Mouse (Mus musculus): ENCODE results near the gene Ms4a18. TPM values are rescaled to one million over a fixed set of nuclear protein-coding genes. Genes with fewer than 3 reads are reported as not detected.
"Not testable (repeated sequence)": the region's sequence is repeated elsewhere in the genome, so short reads cannot be mapped to it uniquely, and the experiment has no call there.

The Ms4a18 gene
- polyA plus RNA-seq (2012; rRNA removed) (0.05 TPM in 1 of 2 replicates, not detected in the other), polyA plus RNA-seq (2014; fragmentation: Nextera tagmentation; extraction: Ambion mirVana) (not detected in 2 replicates)

GRCm38 (mm10) chr19:11017891-11018290 is at the start of gene Ms4a18:
Gene Ms4a18, minus strand, starts transcription at chr19:11018031.
- H3K4me2 ChIP-seq (replicated peaks; ENCODE audit: low read depth, low read length, severe bottlenecking) = no peak within 1 kb of the TSS
- WGBS = 73% methylated on average over 3 of the region's 3 CpGs
- no peak within 1 kb of the TSS for H3K4me3 ChIP-seq (replicated peaks; ENCODE audit: low read length)
- H3K9me3 ChIP-seq (ENCODE audit: control insufficient read depth, low read length) = no peaks in the 10 kb centered on the region
- no peaks in the 10 kb centered on the region for H3K36me3 ChIP-seq (ENCODE audit: control insufficient read depth, insufficient read depth, low read length)
- no peak for DNase-seq (ENCODE audit: low spot score)
- H3K9ac ChIP-seq (ENCODE audit: low read depth, low read length, severe bottlenecking) = no peak within 1 kb of the TSS
- no peak within 1 kb of the TSS for H3K27ac ChIP-seq (replicated peaks; ENCODE audit: low read depth, low read length)
- ATAC-seq (ENCODE audit: low FRiP score, low read depth) = no peak
- no peaks in the 10 kb centered on the region for H3K27me3 ChIP-seq (ENCODE audit: control insufficient read depth, insufficient read depth, low read length)
- TF ChIP-seq POLR2A (IDR thresholded peaks at IDR 0.05; ENCODE audit: borderline replicate concordance, extremely low read depth, insufficient read depth, insufficient read length) = no peak
- H3K4me1 ChIP-seq (ENCODE audit: control insufficient read depth, insufficient read depth, low read length) = no peaks in the 10 kb centered on the region

GRCm38 (mm10) chr19:11065202-11065875 is 47.5 kb upstream of the Ms4a18 start:
- Histone ChIP-seq H3K4me3 (replicated peaks; ENCODE audit: low read length) (no peak overlapping the region), H3K27ac (replicated peaks; ENCODE audit: low read depth, low read length) (no peak overlapping the region), H3K4me2 (replicated peaks; ENCODE audit: low read depth, low read length, severe bottlenecking) (no peak overlapping the region), H3K36me3 (ENCODE audit: control insufficient read depth, insufficient read depth, low read length) (no peaks in the 10 kb centered on the region), H3K27me3 (ENCODE audit: control insufficient read depth, insufficient read depth, low read length) (no peaks in the 10 kb centered on the region), H3K9me3 (ENCODE audit: control insufficient read depth, low read length) (no peaks in the 10 kb centered on the region), H3K4me1 (ENCODE audit: control insufficient read depth, insufficient read depth, low read length) (no peaks in the 10 kb centered on the region), H3K9ac (ENCODE audit: low read depth, low read length, severe bottlenecking) (no peak overlapping the region)
- no peak for DNase-seq (ENCODE audit: low spot score)
- no peak for TF ChIP-seq POLR2A (IDR thresholded peaks at IDR 0.05; ENCODE audit: borderline replicate concordance, extremely low read depth, insufficient read depth, insufficient read length)
- WGBS = 78% methylated on average over 2 of the region's 2 CpGs
- no peak for ATAC-seq (ENCODE audit: low FRiP score, low read depth)

GRCm38 (mm10) chr19:11060900-11061299 is 43.1 kb upstream of the Ms4a18 start:
- ATAC-seq (ENCODE audit: low FRiP score, low read depth) (no peak), DNase-seq (ENCODE audit: low spot score) (no peak)
- H3K27me3 ChIP-seq (ENCODE audit: control insufficient read depth, insufficient read depth, low read length) = no peaks in the 10 kb centered on the region
- no peaks in the 10 kb centered on the region for H3K9me3 ChIP-seq (ENCODE audit: control insufficient read depth, low read length)
- H3K36me3 ChIP-seq (ENCODE audit: control insufficient read depth, insufficient read depth, low read length) = no peaks in the 10 kb centered on the region
- no peak overlapping the region for H3K4me3 ChIP-seq (replicated peaks; ENCODE audit: low read length)
- WGBS = 77% methylated on average over 1 of the region's 1 CpGs
- H3K4me1 ChIP-seq (ENCODE audit: control insufficient read depth, insufficient read depth, low read length) = no peaks in the 10 kb centered on the region
- no peak overlapping the region for H3K9ac ChIP-seq (ENCODE audit: low read depth, low read length, severe bottlenecking)
- H3K4me2 ChIP-seq (replicated peaks; ENCODE audit: low read depth, low read length, severe bottlenecking) = no peak overlapping the region
- no peak overlapping the region for H3K27ac ChIP-seq (replicated peaks; ENCODE audit: low read depth, low read length)
- TF ChIP-seq POLR2A (IDR thresholded peaks at IDR 0.05; ENCODE audit: borderline replicate concordance, extremely low read depth, insufficient read depth, insufficient read length) = no peak

- Histone ChIP-seq H3K27ac (replicated peaks; ENCODE audit: low read depth, low read length) (no peak overlapping the region), H3K4me3 (replicated peaks; ENCODE audit: low read length) (no peak overlapping the region), H3K4me2 (replicated peaks; ENCODE audit: low read depth, low read length, severe bottlenecking) (no peak overlapping the region), H3K9me3 (ENCODE audit: control insufficient read depth, low read length) (no peaks in the 10 kb centered on the region), H3K9ac (ENCODE audit: low read depth, low read length, severe bottlenecking) (no peak overlapping the region), H3K36me3 (ENCODE audit: control insufficient read depth, insufficient read depth, low read length) (no peaks in the 10 kb centered on the region), H3K4me1 (ENCODE audit: control insufficient read depth, insufficient read depth, low read length) (no peaks in the 10 kb centered on the region), H3K27me3 (ENCODE audit: control insufficient read depth, insufficient read depth, low read length) (no peaks in the 10 kb centered on the region)
- ATAC-seq (ENCODE audit: low FRiP score, low read depth) = no peak
- TF ChIP-seq POLR2A (IDR thresholded peaks at IDR 0.05; ENCODE audit: borderline replicate concordance, extremely low read depth, insufficient read depth, insufficient read length) = no peak
- no peak for DNase-seq (ENCODE audit: low spot score)
These were observed 42.1 kb upstream of the Ms4a18 start for GRCm38 (mm10) chr19:11059967-11060366.

- 93% methylated on average over 1 of the region's 1 CpGs for WGBS
These were observed 37.9 kb upstream of the Ms4a18 start for GRCm38 (mm10) chr19:11055700-11056099.

More at GRCm38 (mm10) chr19:11055700-11056099, 37.9 kb upstream of the Ms4a18 start:
- not testable (repeated sequence) for H3K4me3 ChIP-seq (replicated peaks; ENCODE audit: low read length); DNase-seq (ENCODE audit: low spot score); H3K9ac ChIP-seq (ENCODE audit: low read depth, low read length, severe bottlenecking); H3K4me2 ChIP-seq (replicated peaks; ENCODE audit: low read depth, low read length, severe bottlenecking); ATAC-seq (ENCODE audit: low FRiP score, low read depth); H3K36me3 ChIP-seq (ENCODE audit: control insufficient read depth, insufficient read depth, low read length); H3K9me3 ChIP-seq (ENCODE audit: control insufficient read depth, low read length); H3K27me3 ChIP-seq (ENCODE audit: control insufficient read depth, insufficient read depth, low read length); H3K4me1 ChIP-seq (ENCODE audit: control insufficient read depth, insufficient read depth, low read length); H3K27ac ChIP-seq (replicated peaks; ENCODE audit: low read depth, low read length)
